Mouse (Mus musculus) liver, embryonic 15.5 days (tissue): ENCODE results near the gene Gm4353. TPM values are rescaled to one million over a fixed set of nuclear protein-coding genes. Genes with fewer than 3 reads are reported as not detected.

Experiments
- ATAC-seq: fragments of 200-750 bp; cut with Nextera tagmentation; 2 replicates; pipeline ENCODE4 v1.8.0; 2017; ENCODE audit warnings: moderate number of reproducible peaks, mild to moderate bottlenecking, moderate library complexity; ENCODE audit not compliant: insufficient read depth
- H3K27ac ChIP-seq: fragments of 300-500 bp; sonication (generic); replicated peaks from 2 replicates; pipeline ENCODE4 v1.5.1; 2015; ENCODE audit warnings: mild to moderate bottlenecking, inconsistent platforms
- H3K27me3 ChIP-seq: fragments of 300-500 bp; sonication (generic); 2 replicates; pipeline ENCODE4 v1.6.1; 2015; ENCODE audit warnings: mild to moderate bottlenecking, inconsistent platforms
- H3K36me3 ChIP-seq: fragments of 300-500 bp; sonication (generic); replicated peaks from 2 replicates; pipeline ENCODE4 v1.6.1; 2015; ENCODE audit warnings: moderate library complexity, mild to moderate bottlenecking, inconsistent platforms
- H3K4me1 ChIP-seq: fragments of 300-500 bp; sonication (generic); replicated peaks from 2 replicates; pipeline ENCODE4 v1.6.1; 2015; ENCODE audit warnings: inconsistent platforms
- H3K4me2 ChIP-seq: fragments of 300-500 bp; sonication (generic); 2 replicates; pipeline ENCODE4 v1.6.1; 2015; ENCODE audit warnings: moderate library complexity, mild to moderate bottlenecking, inconsistent platforms
- H3K4me3 ChIP-seq: fragments of 300-500 bp; sonication (generic); replicated peaks from 2 replicates; pipeline ENCODE4 v1.5.1; 2015; ENCODE audit warnings: mild to moderate bottlenecking, inconsistent platforms
- H3K9ac ChIP-seq: fragments of 300-500 bp; sonication (generic); 2 replicates; pipeline ENCODE4 v1.6.1; 2015; ENCODE audit warnings: moderate library complexity, mild to moderate bottlenecking, inconsistent platforms
- H3K9me3 ChIP-seq: fragments of 300-500 bp; sonication (generic); replicated peaks from 2 replicates; pipeline ENCODE4 v1.6.1; 2016; ENCODE audit warnings: inconsistent platforms
- WGBS: fragments of 180-500 bp; shearing (Covaris S2); methylation state at CpG from one replicate; pipeline ENCODE4 v1.1.7; 2015; ENCODE audit warnings: mixed read lengths; ENCODE audit not compliant: insufficient replicate concordance; 5-methylcytosine and 5-hydroxymethylcytosine counted together
- polyA plus RNA-seq: library from polyadenylated mRNA; unstranded; fragments of >200 nt; fragmentation: Nextera tagmentation; extraction: Ambion mirVana; gene quantifications from 2 replicates; pipeline ENCODE4 v1.2.1, GENCODE M21; 2015

The Gm4353 gene
- polyA plus RNA-seq, 1 experiment from 2014 or later = 0.58 TPM

DNA sequence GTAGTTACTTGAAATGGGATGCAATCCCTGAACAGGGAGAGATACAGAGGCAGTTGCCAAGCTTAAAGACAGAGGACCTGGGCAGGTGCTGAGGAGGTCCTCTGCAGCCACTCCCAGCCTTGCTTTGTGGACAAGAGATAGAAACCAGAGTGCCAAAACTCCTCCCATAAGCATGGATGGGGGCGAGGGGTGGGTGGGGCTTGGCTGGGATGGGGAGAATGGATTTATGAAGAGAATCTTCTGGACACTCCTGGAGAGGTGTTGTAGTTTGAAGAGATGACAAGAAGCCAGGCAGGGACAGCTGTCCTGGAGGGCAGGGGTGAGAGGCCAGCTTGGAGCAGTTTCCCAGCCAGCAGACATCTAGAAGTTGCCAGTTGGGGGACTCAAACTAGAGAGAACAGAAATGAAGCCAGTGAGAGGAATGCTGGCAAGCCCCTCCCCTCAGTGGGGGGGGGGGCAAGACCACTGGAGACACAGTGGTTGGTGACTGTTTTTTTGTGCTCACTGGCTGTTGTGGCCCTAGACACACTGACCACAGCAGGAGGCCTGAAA, 34.9 kb upstream of the Gm4353 start:
- Histone ChIP-seq H3K36me3 (no peaks in the 10 kb centered on the region), H3K4me1 (no peaks in the 10 kb centered on the region), H3K27me3 (no peaks in the 10 kb centered on the region), H3K4me3 (no peak overlapping the region), H3K9me3 (no peaks in the 10 kb centered on the region), H3K27ac (no peak overlapping the region), H3K9ac (no peak overlapping the region), H3K4me2 (no peak overlapping the region)
- 74% methylated on average over 1 of the region's 1 CpGs for WGBS
- no peak for ATAC-seq

DNA sequence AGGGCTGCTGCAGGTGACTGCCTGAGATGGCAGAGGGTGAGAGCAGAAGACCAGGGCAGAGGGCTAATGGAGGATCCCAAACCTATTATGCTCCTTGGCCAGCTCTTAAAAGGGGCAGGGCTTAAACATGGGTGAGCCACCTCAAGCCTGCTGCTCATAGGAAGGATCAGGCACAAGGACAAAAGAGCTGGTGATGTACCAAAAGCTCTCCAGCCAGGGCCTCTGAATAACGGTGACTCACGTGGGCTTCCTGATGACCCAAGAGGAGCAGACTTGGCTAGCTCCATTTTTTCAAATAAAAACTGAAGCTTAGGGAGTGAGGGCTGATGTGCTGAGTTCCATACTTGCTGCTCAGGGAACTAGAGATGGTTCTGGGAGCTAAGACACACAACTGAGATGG, 31.6 kb upstream of the Gm4353 start:
- H3K4me3 ChIP-seq = no peak overlapping the region
- H3K4me2 ChIP-seq = no peak overlapping the region
- no peaks in the 10 kb centered on the region for H3K4me1 ChIP-seq
- no peak for ATAC-seq
- WGBS = 64% methylated on average over 2 of the region's 2 CpGs
- H3K27ac ChIP-seq = no peak overlapping the region
- no peak overlapping the region for H3K9ac ChIP-seq
- no peaks in the 10 kb centered on the region for H3K9me3 ChIP-seq
- no peaks in the 10 kb centered on the region for H3K27me3 ChIP-seq
- H3K36me3 ChIP-seq = no peaks in the 10 kb centered on the region

DNA sequence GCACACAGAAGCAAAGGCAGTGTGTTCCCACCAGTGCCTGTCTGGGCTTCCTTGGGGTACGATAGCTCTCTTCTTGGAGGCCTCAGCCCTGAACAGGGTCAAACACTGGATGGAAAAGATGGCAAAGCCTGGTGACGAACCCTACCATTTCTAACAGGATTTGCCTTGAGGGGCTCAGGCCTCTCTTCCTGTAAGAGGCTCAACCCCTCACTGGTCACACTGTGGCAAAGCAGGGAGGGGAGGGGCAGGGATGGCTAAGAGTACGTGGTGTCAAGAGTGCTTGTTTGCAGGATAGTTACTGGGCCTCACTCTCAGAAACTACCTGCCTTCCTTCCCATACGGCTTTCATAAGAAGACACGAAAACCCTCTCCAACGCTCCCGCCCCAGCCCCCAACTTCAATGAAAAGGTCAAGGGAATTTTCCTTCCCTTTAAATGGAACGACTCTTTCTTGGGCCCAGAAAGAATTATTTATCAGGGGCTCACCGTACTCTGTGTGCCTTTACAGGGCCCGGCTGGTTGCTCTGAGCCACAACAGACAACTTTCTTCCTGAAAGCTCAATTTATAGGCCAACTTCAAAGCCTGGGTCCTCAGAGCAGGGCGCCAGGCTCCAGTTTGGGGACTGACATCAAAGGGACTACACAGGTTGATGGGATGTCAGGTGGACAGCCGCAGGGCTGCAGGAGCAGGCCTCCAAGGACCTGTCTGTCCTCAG, 30.9 kb upstream of the Gm4353 start:
- no peaks in the 10 kb centered on the region for H3K9me3 ChIP-seq
- no peaks in the 10 kb centered on the region for H3K4me1 ChIP-seq
- H3K27ac ChIP-seq = no peak overlapping the region
- no peaks in the 10 kb centered on the region for H3K36me3 ChIP-seq
- H3K4me2 ChIP-seq = no peak overlapping the region
- no peak overlapping the region for H3K9ac ChIP-seq
- no peak overlapping the region for H3K4me3 ChIP-seq
- H3K27me3 ChIP-seq = no peaks in the 10 kb centered on the region
- ATAC-seq = no peak
- WGBS = 63% methylated on average over 12 of the region's 12 CpGs

DNA sequence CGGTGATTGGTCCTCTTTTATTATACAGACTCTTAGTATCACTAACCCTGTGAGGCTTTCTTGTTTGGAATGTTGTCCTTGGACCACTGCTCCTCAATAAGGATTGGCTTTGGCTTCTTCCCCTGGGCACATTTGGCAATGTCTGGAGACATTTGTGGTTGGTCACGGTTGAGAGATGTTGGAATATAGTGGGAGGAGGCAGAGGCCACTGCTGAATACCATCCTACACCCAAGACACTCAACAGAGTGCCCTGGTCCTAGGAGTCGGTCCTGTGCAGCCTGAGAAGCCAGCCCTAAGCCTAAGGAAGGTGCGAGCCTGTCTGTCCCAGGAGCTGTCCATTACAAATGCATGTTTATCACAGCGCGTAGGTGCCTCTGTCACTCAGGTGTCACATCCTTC, 27.1 kb upstream of the Gm4353 start:
- no peak overlapping the region for H3K27ac ChIP-seq
- H3K9ac ChIP-seq = no peak overlapping the region
- no peak overlapping the region for H3K4me3 ChIP-seq
- H3K36me3 ChIP-seq = 0 out of 2 replicates have a peak, but pooled peaks cover 4% of the 10 kb centered on the region
- no peak for ATAC-seq
- H3K27me3 ChIP-seq = no peaks in the 10 kb centered on the region
- no peaks in the 10 kb centered on the region for H3K9me3 ChIP-seq
- H3K4me1 ChIP-seq = no peaks in the 10 kb centered on the region
- 71% methylated on average over 6 of the region's 6 CpGs for WGBS
- no peak overlapping the region for H3K4me2 ChIP-seq

DNA sequence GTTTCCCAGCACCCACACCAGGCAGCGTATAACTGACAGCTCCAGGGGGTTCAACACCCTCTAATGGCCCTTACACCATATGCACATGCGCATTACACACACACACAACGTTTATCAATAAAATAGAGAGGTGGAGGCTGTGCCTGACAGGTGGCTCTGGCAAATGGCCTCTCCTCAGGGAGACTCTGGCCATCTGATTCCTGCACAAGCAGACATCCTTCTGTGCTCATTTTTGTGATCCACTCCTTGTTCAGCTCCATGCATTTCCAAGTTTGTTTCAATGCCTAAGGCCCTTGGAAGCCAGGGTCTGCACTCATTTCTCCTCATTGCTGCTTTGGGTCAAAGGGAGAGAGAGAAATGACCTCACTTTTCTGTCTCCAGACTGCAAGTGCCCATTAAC, 26.2 kb upstream of the Gm4353 start:
- H3K27ac ChIP-seq = no peak overlapping the region
- no peaks in the 10 kb centered on the region for H3K9me3 ChIP-seq
- no peak overlapping the region for H3K4me2 ChIP-seq
- H3K36me3 ChIP-seq = peaks cover 12% of the 10 kb centered on the region
- no peaks in the 10 kb centered on the region for H3K27me3 ChIP-seq
- 60% methylated on average over 3 of the region's 3 CpGs for WGBS
- ATAC-seq = no peak
- H3K4me3 ChIP-seq = no peak overlapping the region
- H3K9ac ChIP-seq = no peak overlapping the region
- no peaks in the 10 kb centered on the region for H3K4me1 ChIP-seq

DNA sequence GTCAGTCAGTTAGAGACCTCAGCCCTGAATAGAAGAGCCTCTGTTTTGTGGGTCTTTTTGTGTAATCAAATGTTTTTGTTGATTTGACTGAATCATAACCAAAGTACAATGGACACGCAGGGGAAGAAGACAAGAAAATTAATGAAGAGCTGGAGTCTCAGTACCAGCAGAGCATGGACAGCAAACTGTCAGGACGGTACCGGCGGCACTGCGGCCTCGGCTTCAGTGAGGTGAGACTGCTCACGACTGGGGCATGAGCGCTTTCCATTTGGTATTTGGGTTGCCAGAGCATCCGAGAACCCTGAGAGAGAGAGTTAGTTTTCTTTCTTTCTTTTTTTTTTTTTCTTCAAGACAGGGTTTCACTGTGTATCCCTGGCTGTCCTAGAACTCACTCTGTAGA, 18.7 kb upstream of the Gm4353 start:
- Histone ChIP-seq H3K4me3 (no peak overlapping the region), H3K9ac (no peak overlapping the region), H3K4me2 (no peak overlapping the region), H3K4me1 (no peaks in the 10 kb centered on the region; the same call in 1 of the 2 replicates), H3K27ac (no peak overlapping the region), H3K9me3 (no peaks in the 10 kb centered on the region), H3K36me3 (peaks cover 65% of the 10 kb centered on the region), H3K27me3 (no peaks in the 10 kb centered on the region)
- ATAC-seq = no peak
- 86% methylated on average over 9 of the region's 9 CpGs for WGBS

DNA sequence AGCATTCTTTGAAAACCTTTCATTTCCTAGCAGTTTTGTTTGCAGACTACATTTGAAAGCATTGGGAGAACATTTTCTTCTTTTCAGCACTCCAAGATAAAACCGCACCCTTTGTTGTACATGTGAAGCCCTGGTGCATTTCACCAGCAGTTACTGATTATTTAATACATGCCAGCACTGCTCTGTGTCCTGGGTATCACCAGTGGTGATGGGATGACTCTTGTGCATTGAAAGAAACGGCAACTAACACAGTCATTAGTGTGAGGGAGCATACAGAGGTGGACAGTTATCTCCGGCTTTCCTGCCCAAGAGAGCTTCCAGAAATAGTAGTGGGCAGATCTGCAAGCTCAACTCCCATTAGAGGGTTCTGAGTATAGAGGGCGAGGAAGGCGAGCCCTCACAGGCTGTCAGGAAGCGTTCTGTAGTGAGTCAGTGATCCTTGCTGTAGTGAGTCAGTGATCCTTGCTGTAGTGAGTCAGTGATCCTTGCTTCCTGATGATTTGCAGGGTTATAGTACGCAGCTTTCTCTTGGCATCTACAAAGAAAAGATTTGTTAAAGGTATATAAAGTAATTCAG, 15.6 kb upstream of the Gm4353 start:
- Histone ChIP-seq H3K9me3 (no peaks in the 10 kb centered on the region), H3K27ac (no peak overlapping the region), H3K4me3 (no peak overlapping the region), H3K4me2 (no peak overlapping the region), H3K27me3 (no peaks in the 10 kb centered on the region), H3K9ac (no peak overlapping the region), H3K4me1 (peaks cover 25% of the 10 kb centered on the region), H3K36me3 (peaks cover 47% of the 10 kb centered on the region)
- ATAC-seq = peak; percentile 51; the same call in 1 of the 2 replicates
- 77% methylated on average over 7 of the region's 7 CpGs for WGBS

DNA sequence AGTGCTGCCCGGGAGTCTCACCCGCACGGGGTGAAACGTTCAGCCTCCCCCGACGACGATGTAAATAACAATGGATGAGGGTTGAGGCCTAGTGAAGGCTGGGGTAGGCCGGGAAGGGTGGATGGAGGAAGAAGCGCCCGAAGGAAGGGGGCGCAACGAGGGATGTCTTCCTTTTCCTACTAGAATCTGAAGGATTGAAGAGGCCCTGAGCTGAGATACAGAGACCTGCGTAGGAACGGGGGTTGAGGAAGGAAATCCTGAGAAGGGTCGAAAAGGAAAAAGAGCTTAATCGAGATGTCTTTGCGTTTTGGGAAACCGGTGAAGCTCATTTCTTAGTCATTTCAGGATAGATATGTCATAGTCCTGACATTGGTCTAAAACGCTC, 9.0 kb upstream of the Gm4353 start:
- under 1% methylated on average over 19 of the region's 19 CpGs for WGBS
- Histone ChIP-seq H3K27ac (peak overlapping the region; percentile 77), H3K9me3 (no peaks in the 10 kb centered on the region), H3K4me1 (peaks cover 46% of the 10 kb centered on the region), H3K27me3 (peaks cover 5% of the 10 kb centered on the region; the same call in 1 of the 2 replicates), H3K36me3 (no peaks in the 10 kb centered on the region; the same call in 1 of the 2 replicates), H3K9ac (peak overlapping the region; percentile 75), H3K4me2 (peak overlapping the region; percentile 79), H3K4me3 (peak overlapping the region; percentile 78)
- ATAC-seq = peak; percentile 77

DNA sequence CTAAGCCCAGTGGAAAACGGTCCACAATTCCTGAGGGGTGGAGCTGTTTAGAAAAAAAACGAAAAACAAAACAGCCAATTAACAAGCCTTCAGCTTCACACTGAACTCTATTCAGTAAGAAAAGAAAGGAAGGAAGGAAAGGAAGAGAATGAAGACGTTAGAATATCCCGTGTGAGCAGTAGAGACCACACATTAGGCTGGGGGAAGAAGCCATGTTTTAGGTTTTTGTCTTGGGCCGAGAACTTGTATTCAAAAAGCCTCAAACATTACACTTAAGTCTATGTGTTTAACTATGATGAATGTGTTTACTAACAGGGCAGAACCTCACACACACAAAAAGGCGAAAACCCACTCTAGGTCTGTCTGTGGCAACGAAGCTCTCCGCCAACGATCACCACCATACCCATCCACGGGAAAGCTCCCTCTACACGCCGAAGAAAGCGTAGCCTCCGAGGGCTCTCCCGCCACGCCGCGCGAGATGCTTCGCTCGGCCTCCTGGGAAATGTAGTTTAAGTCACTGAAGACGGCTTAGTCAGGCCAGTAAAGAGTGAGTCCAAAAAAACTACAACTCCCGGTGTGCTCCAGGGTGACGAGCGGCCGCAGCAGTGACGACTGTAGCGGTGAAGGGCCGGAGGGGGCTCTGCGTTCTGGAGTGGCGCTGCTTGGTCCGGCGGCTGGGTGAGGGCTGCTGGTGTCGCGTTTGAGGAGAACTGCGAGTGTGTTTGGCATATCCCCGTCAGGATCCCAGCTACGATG, 8.5 kb upstream of the Gm4353 start:
- Histone ChIP-seq H3K9me3 (no peaks in the 10 kb centered on the region), H3K36me3 (no peaks in the 10 kb centered on the region; the same call in 1 of the 2 replicates), H3K27me3 (peaks cover 8% of the 10 kb centered on the region; the same call in 1 of the 2 replicates), H3K27ac (peak overlapping the region; percentile 77), H3K4me1 (peaks cover 46% of the 10 kb centered on the region), H3K9ac (peak overlapping the region; percentile 75), H3K4me2 (peak overlapping the region; percentile 79), H3K4me3 (peak overlapping the region; percentile 78)
- peak; percentile 100 for ATAC-seq
- WGBS = under 1% methylated on average over 38 of the region's 38 CpGs

DNA sequence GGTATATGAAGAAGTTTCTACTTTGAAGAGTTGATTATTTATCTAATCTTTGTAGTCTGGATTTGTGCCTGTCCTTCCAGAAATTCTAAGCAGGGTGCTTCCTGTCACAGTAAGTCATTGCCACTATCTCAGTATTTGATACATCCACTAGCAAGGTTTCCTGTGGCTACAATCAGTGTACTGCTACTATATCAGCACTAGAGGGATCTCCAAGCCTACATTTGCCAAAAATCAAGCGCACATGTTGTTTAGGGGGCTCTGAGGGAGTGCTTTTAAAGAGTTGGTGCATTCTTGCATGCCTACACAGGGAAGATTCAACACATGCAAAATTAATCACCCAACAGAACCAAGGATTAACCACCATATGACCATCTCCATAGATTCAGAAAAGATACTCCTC, 23.7 kb downstream of the Gm4353 start:
- no peak overlapping the region for H3K9ac ChIP-seq
- 36% methylated on average over 1 of the region's 1 CpGs for WGBS

DNA sequence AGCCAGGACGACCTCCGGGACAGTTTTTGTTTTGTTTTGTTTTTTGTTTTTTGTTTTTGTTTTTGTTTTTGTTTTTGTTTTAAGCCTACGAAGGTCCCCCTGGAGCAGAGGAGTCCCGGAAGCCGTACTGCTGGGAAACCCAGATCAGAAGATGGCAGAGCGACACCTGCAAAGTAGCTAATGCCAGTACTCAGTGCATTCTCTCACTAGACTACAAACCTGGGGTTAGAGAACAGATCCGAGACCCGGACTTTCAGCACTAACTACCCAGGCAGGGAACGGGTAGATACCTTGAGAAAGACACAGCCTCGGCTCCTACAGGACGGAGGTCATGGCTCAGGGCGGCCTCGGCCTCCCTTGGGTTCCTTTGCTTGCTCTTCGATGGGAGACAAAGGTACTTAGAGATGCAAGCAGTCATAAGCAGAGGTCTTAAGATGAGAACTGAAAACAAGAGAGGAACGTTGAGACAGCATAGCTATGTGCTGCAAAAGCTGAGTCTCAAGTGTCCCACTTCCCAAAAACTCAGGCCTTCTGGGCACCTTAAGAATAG, 43.9 kb downstream of the Gm4353 start:
- WGBS = 30% methylated on average over 15 of the region's 15 CpGs
- peaks cover 68% of the 10 kb centered on the region for H3K27me3 ChIP-seq
- no peak for ATAC-seq
- H3K4me1 ChIP-seq = peaks cover 21% of the 10 kb centered on the region
- H3K27ac ChIP-seq = no peak overlapping the region
- no peaks in the 10 kb centered on the region for H3K9me3 ChIP-seq
- H3K4me2 ChIP-seq = peak overlapping the region; percentile 75; the same call in 1 of the 2 replicates
- no peak overlapping the region for H3K9ac ChIP-seq
- no peaks in the 10 kb centered on the region for H3K36me3 ChIP-seq
- 0 out of 2 replicates have a peak overlapping the region, but pooled peaks have one; percentile 50 for H3K4me3 ChIP-seq

More for the DNA sequence above, 23.7 kb downstream of the Gm4353 start:
- Histone ChIP-seq H3K27me3 (no peaks in the 10 kb centered on the region), H3K4me2 (no peak overlapping the region), H3K9me3 (no peaks in the 10 kb centered on the region), H3K36me3 (no peaks in the 10 kb centered on the region), H3K4me3 (no peak overlapping the region), H3K4me1 (no peaks in the 10 kb centered on the region), H3K27ac (no peak overlapping the region)
- ATAC-seq = no peak
